ENCODE assay signal across 13 mouse cellular contexts in the genomic region with DNA sequence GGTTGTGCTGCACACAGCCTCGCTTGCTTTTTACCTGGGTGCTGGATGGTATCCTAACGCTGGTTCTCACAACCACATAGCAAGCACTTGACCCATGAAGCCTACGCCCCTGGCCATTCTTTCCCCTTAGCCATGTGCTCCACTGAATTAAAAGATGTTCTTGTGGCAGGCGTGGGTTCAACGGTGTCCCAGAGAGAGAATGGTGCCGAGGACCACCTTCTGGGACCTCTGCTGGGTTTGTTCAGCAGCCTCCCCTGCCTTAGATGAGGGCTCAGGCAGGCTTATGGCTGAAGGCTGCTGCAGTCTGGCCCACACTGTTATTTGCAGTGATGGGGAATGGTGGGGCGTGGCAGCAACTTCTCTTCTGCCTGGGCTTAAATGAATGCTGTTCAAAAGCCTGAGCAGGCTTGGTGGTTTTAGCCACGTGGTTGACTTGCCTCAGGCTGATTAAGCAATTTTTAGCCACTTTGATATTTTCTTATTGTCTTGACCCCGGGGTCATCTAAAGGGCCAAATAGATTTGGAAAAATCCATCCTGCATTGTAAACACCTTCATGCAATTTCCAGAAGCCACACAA.
"Had no signal": no experiment of that assay in that cellular context is flagged by ENCODE, and none has a peak within 500 bp of the region (broad histone marks: within the 10 kb centered on the region; RNA-seq: fewer than 3 reads in every experiment).

No protein-coding gene starts in this region.

- H3K4me2 ChIP-seq: limb, embryonic 15.5 days; liver, embryonic 12.5 days; lung, embryonic 14.5 days; midbrain, embryonic 12.5 days had no signal

- H3K9ac ChIP-seq: limb, embryonic 15.5 days; liver, embryonic 12.5 days; lung, embryonic 14.5 days; midbrain, embryonic 12.5 days had no signal

- H3K9me3 ChIP-seq: limb, embryonic 15.5 days; liver, embryonic 12.5 days; megakaryocyte, embryonic 14.5 days; midbrain, embryonic 12.5 days had no signal

- H3K4me3 ChIP-seq: limb, embryonic 15.5 days; liver, embryonic 12.5 days; megakaryocyte, embryonic 14.5 days; midbrain, embryonic 12.5 days had no signal

- H3K4me1 ChIP-seq: limb, embryonic 15.5 days; liver, embryonic 12.5 days; megakaryocyte, embryonic 14.5 days had no signal

- H3K36me3 ChIP-seq: limb, embryonic 15.5 days; liver, embryonic 12.5 days; midbrain, embryonic 12.5 days had no signal

- DNase-seq: kidney, adult 9 months; kidney, postnatal 36 days; lung, embryonic 14.5 days; lung, postnatal 10 days; lung, postnatal 4 days; right cerebral cortex, postnatal 14 days; thymus, adult 18-20 months; thymus, postnatal 14 days had no signal

- H3K27ac ChIP-seq: kidney, postnatal 0 days; limb, embryonic 15.5 days; liver, embryonic 12.5 days; midbrain, embryonic 12.5 days had no signal

- ATAC-seq: liver, embryonic 12.5 days had no signal
